Mouse (Mus musculus): ENCODE results near the gene Ptprd.

DNA sequence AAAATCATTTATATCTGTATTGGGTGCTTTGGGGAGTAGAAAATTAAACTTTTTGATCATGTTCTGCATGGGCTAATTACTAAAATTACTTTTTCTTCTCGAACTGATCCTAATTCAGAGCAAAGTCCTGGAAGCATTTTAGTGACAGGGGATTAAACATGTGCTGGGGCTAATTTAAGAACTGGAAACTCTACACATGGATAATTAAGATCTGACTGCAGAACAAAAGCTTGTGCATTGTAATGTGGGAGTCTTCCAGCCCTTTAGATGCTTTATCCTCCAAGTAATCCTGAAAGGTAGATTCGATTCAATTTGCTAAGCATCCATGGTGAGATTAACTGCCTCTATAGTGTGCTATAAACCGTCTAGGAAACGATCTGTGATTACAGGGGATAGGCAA is 2316.9 kb downstream of the Ptprd start:
- TF ChIP-seq CHD2 (IDR thresholded peaks at IDR 0.05; ENCODE audit: low read depth, low read length) (no peak), HCFC1 (IDR thresholded peaks at IDR 0.05; ENCODE audit: borderline replicate concordance, insufficient read depth, low read length) (no peak), ZC3H11A (IDR thresholded peaks at IDR 0.05; ENCODE audit: borderline replicate concordance, low read depth, low read length) (no peak), ZNF384 (IDR thresholded peaks at IDR 0.05; ENCODE audit: low read depth, low read length) (no peak), MAFK (IDR thresholded peaks at IDR 0.05; ENCODE audit: insufficient read depth, low read depth, low read length) (no peak)
